Mouse (Mus musculus) retina, embryonic 14.5 days (tissue): Measurements from ENCODE around the gene Rbm5.

ENCODE experiments used
- DNase-seq: peaks from one replicate; pipeline ENCODE4 v3.0.0-alpha.2; 2015; ENCODE audit warnings: low spot score

The Rbm5 gene

DNA sequence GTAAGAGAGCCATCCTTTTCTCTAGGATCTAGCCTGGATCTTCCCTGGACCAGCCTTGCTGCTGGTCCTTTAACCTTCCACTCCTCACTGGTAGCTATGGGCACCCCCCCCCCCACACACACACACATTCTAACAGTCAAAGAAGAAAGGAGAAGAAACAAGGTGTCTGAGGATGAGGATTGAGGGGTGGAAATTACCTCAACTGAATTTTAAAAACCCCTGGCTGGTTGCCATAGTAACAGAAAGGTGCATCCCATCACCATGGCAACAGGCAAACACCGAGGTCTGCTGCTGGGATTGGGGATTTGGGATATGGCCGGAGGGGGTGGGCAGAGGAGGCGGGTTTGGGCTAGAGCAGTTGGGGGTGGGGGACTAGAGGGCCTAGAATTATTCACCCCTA is 41.1 kb downstream of the Rbm5 start:
- DNase-seq: peak; percentile 42

DNA sequence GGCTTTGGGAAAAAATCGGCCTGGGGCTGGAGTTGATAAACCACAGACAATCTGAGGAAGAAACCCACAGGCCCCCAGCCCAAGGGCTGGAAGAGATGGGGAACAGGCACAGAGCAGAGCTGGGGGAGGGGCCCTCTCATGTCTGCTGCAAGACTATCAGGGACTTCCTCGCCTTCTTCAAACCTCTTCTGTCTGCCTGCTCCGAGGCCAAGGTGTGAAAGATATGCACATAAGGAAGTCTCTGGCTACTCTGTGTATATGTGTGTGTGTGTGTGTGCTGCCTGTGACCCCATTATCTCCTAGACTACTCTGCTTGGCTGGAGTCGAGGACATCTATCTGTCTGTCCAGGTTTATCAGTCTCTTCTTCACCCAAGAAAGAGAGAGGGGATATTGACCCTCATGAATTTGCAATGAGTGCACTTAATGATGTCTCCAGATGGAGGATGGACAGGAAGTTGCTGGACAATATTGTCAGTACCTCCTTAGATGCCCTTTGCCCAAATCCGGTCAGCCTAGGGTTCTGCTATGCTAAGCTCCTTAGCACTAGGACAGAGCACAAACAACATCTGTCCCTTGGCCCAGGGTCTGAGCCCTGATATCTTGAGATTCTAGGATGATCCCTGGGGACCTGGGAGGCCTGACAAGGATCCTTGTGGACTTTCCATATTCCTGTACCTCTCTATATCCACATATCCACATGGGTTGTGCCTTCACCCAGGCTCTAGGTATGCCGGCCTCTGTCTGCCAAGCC is 41.7 kb downstream of the Rbm5 start:
- peak; percentile 33 for DNase-seq

DNA sequence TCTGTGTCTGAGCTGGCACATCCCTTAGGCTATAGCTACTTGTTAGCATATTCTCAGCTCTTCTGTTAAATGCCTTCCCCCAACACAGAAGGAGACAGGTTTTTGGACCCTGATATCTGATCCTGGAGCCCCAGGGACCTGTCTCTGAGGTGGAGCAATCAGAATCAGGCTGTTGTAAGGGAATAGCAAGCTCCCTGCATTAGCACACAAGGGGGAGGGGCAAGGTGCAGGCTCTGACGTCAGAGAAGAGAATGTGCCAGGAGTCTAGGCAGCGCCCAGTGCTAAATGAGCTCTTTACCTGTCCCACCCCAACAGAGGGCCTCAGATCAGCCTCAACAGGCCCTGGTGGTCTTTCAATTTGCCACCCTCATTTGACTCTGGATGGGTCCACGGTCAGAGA is 43.8 kb downstream of the Rbm5 start:
- DNase-seq: no peak

DNA sequence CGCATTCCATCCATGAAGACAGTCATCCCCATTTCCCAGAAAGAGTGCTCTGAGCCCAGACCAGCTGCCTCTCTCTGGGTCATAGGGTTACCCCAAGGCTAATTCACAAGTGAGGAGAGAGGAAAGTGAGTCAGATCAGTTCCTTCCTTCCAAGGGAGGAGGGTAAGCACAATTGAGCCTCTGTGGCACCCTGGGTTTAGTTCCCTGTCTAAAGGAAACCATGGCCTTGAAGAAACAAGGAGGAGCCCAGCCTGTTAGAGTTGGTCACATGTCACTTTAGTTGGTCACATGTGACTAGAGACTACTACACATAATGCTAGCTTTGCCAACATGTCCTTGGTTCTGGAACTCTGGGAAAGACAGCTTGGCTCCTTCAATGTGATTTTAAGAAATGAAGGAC is 46.0 kb downstream of the Rbm5 start:
- DNase-seq: no peak

DNA sequence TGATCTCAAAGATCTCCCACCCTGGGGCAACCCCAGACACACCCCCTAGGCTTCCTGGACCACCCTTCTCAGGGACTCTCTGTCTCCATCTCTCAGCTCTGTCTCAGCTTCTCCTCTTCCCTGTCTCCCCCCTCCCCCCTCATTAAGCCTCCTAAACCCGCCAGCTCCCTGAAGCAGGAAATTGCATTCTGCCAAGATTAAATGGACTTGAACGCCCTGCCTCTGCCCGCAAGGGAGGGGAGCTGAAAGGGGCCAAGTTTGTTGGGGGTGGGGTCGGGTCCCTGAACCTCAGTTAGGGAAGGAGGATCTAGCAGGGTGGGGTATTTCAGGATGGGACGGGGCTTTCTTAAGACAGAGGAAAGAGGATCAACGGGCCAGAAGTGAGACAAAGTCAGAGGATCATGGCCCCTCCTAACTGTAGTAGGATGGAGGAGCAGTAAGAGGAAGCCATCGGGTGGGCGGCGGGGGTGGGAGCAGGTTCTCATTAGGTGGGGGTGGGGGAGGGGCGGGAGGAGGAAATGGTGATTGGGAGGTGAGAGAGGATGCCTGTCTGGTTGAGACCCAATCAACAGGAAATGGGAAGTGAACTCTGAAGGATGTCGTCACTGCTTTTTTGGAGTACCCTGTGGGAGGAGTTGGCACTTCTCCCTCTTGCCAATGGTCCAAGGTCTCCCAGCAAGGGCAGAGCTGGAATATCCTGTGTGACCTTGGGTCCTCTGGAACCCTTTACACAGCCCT is 46.8 kb downstream of the Rbm5 start:
- peak; percentile 63 for DNase-seq

DNA sequence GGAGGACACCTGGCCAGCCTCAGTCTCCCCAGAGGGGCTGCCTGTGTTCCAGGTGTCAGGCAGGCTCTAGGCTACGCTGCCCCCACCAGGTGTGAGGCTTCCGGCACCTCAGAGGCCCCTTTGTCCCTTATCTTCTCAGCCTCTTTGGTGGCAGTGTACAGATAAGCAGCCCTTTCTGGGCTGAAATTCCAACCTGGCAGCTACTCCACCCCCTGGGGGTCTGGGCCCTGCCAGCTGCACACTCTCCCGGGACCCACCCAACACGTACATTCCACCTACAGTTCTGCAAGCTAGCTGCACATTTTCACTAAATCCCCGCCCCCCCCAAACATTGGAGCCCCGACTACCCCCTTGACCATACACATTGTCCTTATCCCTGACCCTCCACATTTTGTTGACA is 47.5 kb downstream of the Rbm5 start:
- DNase-seq: peak; percentile 28

DNA sequence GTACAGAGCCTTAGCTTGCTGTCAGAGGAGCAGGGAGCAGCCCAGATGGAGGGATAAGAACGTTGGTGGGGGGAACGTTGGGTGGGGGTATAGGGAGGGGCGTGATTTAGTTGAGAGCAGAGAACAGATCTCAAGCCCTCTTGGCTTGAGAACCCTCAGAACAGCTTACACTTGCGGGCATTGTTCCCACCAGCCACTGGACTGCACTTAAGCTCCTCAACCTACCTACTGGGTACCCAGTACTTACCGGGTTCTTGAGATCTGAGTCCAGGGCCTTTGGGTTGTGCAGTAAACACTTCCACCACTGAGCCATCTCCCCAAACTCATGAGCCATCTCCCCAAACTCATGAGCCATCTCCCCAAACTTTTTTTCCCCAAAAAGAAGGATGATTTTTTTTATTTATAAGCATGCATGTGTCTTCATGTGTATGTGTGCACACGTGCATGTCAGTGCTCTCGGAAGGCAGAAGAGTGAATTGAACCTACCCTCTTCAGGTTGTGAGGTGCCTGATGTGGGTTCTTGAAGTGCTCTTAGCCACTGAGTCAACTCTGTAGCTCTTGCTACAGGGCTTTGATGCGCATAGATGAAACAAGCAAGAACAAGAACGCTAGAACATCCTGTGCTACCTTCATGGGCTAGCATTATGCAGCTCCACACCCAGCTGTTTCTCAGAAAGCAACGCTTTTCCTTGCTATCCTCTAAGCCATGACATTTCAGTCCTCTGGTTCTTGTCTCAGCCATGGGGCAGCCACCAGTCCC is 51.8 kb downstream of the Rbm5 start:
- no peak for DNase-seq

DNA sequence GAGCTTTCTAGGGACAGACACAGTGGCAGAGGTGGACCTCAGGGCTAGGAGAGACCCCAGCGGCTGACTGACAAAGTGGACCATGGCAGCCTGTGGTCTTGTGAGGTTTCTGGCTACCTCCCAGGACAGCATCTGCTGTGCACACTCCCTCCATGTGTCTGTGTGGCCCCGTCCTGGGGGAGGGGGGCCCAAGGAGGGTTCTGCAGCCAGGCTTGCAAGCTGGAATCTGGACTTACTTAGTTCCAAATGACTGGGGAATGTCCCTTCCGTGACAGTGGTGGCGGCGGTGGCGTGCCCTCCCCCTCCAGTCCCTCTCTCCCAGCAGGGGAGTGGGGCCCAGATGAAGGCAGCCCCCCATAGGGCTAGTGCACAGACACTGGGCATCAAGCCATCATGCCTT is 53.8 kb downstream of the Rbm5 start:
- DNase-seq: no peak

DNA sequence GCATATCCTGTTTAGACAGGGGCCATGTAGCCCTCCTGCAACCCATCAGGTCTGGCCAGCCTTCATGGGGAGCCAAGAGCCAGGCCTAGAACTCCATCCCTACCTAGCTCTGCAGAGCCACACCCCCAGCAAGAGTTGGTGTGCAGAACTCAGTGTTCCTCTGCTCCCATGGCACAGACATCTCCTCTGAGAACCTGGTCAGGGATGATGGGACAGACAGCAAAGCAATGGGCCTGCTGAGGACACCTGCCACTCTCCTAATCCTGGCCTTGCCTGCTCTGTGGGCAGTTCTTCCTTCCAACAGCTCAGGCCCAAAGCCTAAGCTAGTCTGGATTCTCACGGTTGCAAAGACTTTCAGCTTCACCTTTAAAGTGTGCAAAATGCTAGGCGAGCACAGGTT is 55.2 kb downstream of the Rbm5 start:
- no peak for DNase-seq

DNA sequence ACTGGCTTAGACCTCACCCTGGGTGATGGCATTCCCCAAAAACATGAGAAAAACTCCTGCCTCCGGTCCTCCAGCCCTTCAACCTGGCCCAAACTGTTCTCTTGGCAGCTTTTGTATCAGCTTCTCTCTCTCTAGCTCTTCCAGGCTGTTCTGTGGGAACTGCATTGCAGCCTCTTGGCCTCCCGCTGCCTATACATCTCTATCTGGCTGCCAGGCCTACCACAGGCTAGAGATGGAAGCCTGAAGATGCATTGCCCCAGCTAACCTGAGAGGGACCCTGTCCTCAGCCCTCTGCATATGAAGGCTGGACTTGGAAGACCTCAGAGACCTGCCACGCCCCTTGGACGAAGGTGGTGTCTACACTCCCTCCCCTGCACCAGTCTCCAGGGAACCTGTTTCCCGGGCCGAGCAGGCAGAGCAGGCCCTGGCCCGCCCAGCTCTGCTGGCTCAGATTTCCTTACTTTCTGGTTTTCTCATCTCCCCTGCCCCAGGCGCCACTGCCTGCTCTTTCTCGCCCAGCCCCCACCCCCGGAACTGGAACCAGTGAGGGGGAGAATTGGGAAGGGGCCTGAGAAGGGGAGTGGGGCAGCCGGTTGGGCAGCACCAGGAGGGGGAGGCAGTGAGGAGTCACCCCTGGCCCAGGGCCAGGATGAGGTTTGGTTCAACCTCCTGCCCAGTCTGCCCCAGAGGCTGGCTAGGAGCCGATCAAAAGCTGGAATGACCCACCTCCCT is 56.4 kb downstream of the Rbm5 start:
- DNase-seq: no peak

DNA sequence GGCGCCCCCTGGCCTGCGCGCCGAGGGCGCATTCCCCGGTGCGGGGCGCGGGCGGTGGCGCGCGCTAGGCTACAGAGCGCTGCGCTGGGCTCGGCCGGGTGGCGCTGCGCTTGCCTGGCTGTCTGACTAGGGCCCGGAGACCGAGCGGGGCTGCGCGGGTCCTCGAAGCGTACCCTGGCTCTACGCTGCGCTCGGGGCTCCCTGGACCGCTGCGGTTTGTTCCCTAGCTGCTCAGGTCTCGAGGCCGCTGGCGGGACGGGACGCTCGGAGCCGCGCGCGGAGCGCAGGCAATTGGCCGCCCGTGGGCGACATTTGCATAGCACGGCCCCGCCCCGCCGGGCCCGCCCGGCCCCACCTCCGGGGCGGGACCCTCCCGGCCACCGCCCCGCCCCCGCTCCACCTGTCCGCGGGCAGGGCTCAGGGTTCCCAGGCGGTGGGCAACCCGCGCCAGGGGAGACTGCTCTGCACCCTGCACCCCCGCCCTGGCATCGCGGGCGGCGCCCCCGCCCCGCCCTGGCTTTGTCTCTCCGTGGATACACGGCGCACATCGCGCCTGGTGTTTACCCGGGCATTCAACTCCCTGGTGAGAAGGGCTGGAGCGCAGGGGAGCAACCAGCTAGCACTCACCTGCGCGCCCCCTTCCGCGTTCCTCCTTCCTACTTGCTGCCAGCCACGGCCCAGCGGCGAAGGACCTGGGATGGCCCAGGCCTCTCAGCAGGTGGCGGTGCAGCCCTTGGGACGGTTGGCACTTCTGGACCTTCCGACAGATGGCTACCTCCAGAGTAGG is 60.9 kb downstream of the Rbm5 start, which contains the start of gene Sema3f:
Gene Sema3f (minus strand): TSS at position 779 of the 787 bp plus-strand sequence.
- DNase-seq: peak; percentile 88

DNA sequence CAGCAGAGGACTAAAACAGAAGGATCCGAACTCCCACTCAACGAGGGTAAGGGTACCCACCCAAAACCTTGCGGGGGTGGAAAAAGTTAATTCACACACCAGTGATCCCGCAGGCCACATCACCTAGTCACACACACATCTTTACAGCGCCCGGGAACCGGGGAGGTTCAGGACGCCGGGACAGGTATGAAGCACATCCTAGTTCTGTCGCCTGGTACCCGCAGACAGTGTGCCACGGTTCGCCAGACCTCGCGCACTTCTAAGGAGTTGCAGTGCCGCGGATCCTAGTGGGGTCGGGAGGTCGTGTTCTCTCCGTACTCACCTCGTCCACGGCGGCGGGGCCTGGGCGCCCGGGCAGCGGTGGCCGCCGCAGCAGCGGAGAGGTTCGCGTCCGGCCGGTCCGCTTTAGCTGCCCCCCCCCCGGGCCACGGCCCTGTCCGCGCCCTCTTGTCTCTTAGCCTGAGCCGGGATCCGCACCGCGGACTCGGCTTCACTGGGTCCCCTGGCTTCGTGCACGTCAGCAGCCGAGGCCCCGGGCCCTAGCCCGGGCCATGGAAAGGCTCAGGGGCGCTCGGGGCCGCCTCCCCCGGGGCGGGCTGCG is 61.6 kb downstream of the Rbm5 start:
- no peak for DNase-seq

DNA sequence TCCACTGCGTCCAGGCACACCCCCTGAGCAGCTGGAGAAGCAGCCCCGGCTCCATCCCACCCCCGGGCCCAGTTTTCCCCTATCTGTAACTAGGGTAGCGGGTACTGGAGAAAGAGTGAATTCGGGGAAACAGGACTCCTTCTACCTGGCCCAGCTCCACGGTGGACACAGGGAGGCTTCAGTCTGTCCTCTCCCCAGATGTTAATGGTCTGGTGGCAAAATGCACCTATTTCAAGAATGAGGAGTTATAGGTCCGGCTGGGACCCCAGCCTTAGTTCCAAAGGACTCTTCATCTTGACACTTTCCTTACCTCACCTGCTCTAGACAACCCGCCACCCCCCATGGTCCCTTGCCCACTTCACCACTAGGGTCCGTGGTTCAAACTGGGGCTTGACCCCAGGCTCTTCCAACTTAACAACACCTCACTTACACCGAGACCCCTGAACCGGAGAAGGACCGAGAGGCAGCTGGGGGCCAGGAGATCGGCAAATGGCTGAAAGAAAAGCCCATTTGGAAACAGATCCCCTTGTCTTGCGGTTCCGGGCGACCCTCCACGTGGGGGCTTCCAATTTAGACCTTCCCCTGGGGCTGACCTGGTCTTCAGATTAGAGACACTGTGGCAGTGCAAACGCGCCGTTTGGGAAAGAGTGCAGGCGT is 62.2 kb downstream of the Rbm5 start:
- DNase-seq: no peak

DNA sequence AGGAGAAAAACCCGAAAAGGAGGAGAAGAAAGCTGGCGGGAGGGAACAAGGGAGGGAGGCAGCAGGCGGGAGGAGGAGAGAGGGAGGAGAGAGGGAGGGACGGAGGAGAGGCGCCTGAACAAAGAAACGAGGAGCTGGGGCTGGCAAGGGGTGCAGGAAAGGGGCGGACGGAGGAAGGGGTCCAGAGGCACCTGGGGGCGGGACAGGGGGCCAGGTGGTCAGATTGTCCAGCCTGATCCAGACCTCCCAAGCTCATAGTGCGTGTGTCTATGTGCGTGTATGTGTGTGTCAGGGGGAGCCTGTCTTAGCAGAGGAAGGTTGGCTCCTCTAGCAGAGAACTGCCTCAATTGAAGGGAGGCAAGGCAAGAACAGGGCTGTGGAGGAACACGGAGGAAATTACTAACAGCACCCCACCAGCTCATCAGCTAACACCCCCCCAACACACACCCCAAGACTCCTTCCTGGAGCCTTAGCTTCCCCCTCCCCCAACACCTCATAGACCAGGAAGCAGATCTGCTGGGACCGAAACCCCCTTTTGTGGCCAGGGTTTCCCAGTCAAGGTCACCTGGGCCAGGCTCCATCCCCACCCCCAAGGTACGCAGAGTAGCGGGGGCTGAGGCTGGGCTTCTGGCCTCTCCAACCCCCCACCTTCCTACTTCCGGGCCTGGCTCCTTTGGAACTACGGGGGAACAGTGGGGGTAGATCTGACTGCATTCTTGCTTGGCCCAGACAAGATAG is 62.9 kb downstream of the Rbm5 start:
- no peak for DNase-seq

DNA sequence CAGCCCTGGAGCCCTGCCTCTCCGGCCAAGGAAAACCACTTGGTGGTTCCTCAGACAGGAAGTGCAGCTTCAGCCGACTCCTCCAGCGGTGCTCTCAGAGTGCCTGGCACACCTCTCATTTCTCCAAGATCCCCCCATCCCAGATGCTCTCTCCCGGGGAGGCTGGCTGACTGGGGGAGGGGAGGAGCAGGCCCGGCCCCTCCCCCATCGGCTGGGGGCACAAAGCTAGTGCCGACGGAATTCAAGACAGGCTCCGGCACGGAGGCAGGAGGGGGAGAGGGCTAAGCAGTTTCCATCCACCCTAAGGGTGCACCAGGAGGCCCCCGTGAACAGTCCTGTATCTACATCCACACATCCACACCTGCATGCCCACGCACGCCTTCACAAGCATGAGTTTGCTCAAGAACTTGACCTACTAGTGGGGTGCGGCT is 64.0 kb downstream of the Rbm5 start:
- DNase-seq: no peak

DNA sequence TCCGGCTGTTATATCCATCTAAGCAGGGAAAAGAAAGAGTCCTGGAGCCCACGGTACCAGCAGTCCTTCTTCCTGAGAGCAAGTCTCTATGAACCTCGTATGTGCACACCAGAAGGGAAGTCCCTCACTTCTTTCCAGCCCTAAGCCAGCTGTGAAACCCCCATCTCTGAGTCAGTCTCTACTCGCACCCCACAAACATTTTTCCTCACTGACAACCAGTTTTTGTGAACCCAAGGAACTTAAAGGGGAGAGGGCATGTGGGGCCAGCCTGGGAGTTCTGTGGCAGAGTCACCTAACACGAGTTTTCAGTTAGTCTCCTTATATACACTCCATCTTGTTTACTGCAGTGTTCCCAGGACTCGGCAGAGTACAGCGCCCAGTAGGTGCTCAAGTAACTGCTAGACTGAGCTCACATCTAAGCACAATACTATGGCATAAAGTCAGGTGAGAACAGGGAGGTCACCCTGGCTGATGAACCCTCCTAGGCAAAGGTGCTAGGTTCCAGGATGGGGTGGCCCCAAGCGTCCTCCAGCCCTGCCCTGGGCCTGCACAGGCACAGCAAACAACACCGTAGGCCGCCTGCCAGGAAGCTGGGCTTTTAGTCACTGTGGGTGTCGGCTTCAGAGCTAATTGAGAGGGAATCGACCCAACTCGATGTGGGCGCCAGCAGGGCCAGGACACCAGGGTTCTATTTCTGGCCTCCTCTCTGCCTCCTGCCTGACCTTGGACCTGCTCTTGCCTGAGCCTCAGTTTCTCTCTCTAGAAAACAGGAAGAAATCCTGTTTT is 67.3 kb downstream of the Rbm5 start:
- DNase-seq: no peak

DNA sequence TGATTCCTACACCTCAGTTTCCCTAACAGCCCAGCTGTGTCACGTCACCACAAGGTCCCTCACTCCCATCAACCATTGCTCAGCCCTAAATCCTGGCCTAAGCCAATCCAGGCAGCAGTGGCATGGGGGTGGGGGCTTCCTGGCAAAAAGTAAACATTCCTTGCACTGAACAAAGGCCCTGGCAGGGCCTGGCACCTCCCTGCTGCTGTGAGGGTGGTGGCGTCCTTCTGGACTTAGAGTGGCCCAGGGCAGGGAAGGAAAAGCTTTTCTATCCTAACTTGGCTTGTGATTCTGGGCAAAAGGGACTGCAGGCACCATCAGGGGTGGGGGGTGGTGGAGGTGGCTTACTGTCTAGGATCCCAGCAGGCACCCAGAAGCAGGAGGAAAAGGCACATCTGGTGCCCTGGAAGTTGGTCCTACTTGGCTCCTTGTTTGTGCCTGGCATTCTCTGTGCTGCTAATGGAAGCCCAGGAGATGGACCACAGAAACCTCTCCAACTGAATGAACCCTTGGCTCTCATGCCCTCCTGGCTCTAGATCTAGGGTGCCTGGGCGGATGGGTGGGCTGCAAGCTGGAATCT is 68.1 kb downstream of the Rbm5 start:
- no peak for DNase-seq

DNA sequence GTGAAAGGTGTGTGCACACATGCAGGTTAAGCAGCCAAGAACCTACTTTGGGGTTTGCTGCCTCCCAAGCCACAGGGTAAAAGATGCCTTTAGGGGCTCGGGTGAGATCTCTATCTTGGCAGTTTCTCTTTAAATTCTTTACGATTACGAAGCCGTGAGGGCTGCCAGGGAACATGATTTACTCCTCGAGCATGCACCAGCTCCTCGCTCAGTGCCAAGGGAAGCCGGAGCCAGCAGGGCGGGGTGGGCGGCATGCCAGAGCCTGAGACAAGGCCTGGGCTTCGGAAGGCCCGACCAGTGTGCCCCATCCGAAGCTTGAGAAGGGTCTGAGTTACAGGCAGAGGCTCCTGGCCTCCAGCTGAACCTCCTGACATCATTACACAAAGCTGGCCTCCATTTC is 69.2 kb downstream of the Rbm5 start:
- DNase-seq: no peak
